Mouse (Mus musculus) fibroblast of lung, adult 2 months (primary cell): ENCODE data around the gene Tnfrsf13c.

Experiments used
- DNase-seq: peaks from one replicate; pipeline ENCODE4 v3.0.0-alpha.2; 2011; ENCODE audit warnings: low read depth

Tnfrsf13c gene

DNA sequence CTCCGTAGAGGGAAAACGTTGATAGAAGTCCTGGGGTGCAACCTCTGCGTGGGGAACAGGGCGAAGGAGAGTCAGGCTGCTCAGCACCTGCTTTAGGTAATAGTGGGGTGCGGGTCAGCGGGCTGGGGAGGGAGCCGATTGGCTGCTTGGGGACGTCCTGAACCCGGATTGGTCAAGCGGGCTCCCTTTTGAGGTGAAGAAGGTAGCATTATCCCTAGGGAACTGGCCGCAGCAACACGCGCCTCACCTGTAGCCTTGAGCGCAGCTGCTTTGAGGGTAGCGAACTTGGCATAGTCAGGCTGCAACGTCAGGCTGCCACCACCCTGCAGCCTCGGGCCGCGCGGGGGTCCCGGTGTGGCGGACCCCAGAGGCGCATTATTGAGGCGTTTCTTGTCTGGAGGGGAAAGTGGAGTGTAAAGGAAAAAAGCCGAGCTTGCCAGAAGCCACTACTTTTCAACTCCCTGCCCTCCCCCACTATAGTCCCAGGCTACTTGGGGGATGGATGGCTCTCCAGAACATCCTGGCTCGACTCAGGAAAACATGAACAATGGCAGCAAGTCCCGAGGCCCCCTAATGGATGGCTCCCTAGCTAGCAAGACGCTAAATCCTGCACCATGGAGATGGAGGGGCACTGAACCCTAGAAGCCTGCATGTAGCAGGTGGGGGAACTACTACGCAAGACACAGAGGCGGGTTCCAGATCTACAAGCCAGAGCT, 16.5 kb downstream of the Tnfrsf13c start:
- no peak for DNase-seq

DNA sequence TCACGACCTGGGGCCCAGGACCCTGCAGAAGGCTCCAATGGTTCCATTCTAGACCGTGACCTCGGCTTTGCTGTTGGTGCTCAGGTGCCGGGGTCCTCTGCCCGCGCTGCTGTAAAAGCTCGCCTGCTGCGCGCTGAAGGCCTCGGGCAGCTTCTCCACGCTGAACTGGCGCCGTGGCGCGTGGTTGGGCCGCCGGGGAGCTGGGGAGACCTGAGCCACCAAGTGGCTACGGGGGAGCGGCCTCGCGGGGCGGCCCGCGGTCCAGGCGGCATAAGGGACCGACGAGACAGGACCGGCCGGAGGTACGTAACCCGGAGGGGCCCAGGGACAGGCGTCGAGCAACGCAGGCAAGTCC, 17.1 kb downstream of the Tnfrsf13c start:
- DNase-seq = no peak

DNA sequence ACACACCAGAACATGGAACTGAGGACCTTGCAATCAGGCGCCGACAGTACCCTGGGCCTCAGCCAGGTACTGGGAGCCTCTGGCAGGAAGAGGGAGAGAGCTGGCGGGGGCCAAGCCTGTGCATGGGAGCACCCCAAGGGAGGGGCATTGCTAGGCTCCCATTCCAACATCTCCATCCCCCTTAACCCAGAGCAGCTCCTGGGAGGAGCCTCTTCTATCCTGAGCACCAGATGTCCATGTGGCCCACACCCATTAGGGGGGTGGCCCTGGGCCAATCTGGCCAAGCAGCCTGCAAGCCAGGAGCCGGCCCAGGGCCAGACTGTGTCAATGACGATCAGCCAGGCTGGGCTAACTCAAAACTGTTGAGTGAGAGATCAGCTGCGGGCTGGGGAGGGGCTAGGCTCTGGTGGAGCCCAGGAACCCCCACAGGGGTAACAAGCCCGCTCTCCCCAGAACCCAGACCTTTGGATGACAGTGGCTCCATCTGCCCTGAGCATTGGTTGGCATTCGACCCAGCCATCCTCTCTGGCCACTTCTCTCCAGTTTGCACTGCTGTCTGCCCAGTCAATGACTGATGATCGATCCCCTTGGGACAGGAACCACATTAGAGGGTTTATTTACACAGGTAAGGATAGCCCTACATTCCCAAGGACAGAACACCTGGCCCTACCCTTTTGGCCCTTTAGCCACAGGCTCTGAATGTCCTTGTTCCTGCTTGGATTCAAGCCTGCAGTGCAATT, 17.6 kb downstream of the Tnfrsf13c start:
- peak; percentile 59 for DNase-seq

DNA sequence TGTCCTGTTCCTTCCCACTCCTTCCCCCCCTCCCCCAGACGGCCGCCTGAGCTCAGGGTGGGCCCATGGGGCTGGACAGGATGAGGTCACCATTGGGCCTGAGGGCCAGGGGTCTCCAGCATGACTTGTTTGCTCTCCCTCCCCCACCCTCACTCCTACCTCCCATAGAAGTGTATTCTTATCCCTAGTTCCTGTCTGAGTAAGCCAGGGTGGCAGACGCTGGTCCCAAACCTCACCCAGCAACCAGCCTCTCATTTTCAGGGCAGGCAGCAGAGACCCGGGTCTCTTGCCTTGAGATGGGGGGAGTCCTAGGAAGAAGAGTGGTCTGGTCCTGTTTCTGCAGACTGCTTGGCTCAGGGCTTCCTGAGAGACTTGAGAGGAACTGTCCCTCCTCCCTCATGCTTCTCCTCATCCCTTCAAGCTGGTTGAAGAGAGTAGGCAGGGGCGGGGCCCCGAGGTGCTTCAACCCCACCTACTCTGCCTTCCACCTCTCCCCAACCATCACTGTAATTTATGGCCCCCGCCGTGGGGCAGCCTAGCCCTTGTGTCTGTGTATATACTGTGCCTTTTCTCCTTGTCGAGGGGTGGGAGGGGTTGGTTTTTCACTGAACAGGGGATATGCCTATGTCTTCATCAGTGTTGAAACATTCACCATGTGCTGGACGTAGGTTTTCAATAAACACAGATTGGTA, 19.3 kb downstream of the Tnfrsf13c start:
- DNase-seq = no peak

DNA sequence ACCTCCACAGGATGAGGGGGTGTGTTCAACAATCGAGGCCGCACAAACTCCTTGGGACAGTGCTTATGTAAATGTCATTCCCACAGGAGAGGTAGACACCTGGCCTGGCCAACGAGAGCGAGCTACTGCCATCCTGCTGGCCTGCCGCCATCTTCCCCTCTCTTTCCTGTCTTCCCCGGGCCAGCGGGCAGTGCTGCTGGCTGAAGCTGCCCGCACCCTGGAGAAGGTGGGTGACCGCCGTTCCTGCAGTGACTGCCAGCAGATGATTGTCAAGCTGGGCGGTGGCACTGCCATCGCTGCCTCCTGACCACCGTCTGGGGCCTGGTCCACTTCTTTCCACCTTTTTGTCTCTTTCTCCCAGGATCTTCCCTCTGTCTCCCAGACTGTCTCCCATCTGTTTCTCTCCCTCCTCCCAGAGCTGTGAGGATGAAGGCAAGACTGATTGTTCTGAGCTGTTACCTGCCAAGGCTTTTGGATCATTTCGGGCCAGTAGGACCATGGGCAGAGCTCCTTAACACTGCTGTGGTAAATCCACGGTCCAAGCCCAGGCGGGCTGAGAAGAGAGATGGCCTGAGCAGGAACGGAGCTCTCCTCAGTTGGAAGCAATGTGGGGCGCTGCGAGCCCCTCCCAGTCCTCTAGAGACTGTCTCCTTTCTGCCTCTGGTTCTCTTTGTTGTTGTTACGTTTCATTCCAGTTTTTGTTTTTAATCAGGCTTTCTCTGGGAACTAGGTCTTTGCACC, 20.4 kb downstream of the Tnfrsf13c start:
- no peak for DNase-seq

DNA sequence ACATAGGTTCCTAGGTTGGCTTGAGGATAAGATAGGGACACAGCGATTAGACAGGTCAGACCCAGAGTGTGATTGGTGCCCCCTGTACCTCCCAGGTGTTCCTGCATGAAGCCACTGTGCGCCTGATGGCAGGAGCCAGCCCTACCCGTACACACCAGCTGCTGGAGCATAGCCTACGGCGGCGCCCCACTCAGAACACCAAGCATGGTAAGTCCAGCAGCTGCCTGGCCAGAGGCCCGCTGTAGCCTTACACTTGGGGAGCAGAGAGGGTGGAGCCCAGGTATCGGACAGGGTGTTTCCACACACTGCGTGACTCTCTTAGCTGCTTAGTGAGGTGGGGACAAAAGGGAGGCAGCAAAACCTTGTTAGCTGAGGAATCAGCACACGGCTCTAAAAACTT, 21.1 kb downstream of the Tnfrsf13c start:
- DNase-seq = no peak

DNA sequence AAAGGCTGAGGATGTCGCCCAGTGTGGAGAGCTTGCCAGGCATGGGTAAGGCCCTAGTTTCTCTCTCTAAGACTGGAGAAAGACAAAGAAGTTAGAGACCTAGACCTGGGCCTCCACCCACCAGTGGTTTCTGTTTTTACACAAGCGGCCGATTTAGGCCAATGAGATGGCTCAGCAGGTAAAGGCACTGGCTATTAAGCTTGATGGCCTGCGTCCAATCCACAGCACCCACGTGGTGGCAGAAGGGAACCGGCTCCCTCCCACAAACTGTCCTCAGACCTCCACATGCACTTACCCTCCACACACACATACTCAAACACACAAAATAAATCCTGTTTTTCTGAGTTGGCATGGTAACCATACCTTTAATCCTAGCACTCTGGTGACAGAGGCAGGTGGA, 22.1 kb downstream of the Tnfrsf13c start:
- no peak for DNase-seq

DNA sequence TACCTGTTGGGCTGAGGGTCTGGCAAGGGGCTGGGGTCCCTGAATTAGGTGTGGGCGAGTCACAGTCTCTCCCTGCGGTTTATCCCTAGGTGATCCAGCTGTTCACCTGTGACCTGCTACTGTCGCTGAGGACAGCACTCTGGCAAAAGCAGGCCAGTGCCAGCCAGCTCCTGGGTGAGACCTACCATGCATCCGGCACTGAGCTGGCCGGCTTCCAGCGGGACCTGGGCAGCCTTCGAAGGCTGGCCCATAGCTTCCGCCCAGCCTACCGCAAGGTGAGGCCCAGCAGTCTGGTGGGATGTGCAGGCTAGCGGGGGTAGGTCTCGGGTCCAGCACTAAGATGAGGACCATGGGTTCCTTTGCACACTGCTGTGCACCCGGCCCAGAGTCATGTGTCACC, 24.6 kb downstream of the Tnfrsf13c start:
- DNase-seq = no peak

DNA sequence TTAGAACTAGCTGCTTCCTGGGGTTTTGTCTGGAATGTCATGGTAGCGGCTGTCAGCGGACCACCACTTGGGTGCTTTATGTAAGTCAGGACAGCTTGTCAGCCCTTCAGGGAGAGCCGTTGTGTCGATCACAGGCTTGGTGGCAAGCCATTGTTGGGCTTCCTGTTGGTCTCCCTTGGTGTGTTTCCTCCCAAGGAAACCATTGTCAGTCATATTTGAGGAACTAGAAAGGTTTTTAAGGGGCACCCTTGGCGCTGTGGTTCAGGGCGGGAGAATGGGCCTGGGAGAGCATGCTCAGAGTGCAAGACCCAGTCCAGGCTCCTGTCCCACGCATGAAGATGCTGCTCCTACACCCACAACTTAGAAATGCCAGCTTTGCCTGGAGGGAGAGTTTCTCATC, 25.8 kb downstream of the Tnfrsf13c start:
- DNase-seq = no peak

DNA sequence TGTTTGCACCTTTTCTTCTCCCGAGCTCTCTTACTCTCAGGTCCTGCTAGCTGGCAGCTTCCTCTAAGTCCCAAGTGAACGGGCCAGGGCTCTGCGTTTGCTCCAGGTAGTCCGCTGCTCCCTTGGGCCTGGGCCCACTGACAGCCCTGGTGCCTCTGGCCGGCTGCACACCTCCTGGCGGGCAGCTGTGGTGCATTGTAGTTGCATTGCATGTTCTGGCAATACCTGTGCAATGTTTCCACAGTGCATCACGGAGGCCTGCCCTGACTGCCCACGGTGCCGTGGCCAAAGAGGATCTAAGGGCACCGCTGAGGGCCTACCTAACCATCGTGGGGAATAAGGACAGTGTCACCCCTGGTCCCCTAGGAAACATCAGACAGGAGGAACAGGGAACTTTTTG, 26.2 kb downstream of the Tnfrsf13c start:
- DNase-seq = no peak

DNA sequence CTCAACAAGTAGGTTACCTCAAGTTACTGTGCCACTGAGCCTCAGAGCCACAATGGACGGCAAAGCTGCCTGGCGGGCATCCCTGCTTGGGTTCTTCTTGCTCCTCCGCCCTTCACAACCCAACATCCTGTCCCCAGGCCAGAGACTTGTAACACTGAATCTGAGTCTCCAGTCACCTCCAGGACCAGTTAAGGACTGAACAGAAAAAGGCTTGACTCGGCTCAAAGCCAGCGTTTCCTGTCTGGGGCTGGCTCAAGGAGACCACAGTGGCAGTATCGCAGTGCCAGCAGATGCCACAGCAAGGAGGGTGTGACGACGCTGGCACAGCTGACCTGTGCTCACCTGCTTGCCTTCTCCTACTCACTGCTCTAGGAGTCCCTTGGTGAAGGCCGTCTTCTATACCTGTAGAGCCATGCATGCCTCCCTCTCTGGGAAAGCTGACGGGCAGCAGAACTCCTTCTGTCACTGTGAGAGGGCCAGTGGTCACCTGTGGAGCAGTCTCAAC, 26.9 kb downstream of the Tnfrsf13c start:
- no peak for DNase-seq

DNA sequence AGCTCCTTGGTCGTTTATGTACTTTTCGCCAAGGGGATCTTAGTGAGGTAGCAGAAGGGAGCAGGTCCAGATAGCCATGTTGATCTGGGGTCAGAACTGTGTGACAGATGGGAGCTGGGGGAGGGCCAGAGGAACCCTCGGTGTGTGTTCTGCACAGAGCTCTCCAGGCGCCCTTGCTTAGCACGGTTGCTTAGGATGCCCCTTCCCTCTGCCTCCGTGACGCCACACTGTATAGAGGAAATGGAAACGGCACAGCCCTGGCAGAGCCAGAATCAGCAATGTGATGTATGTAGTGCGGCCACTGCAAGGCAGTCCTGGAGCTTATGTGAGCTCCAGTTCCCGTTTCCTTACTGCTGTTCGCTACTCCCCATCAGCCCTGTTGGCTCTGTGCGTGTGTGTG, 27.9 kb downstream of the Tnfrsf13c start:
- DNase-seq = no peak

DNA sequence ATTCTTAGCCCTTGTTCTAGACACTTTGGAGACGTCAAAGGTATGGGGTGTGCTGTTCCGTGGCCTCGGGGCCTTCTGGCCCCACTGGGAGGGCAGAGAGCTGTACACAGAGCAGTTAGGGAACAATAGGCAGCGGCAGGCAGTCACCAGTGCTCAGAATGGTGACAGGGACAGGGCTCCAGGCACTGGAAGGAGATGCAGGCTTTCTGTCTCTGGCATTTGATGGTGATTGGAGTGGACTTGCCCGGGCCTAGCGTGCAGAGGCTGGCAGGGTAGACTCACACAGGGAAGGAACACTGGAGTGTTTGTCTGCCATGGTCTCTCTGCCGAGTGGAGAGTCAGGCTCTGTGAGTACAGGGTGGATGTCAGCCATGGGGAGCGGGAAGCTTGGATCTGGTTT, 31.6 kb downstream of the Tnfrsf13c start:
- no peak for DNase-seq

DNA sequence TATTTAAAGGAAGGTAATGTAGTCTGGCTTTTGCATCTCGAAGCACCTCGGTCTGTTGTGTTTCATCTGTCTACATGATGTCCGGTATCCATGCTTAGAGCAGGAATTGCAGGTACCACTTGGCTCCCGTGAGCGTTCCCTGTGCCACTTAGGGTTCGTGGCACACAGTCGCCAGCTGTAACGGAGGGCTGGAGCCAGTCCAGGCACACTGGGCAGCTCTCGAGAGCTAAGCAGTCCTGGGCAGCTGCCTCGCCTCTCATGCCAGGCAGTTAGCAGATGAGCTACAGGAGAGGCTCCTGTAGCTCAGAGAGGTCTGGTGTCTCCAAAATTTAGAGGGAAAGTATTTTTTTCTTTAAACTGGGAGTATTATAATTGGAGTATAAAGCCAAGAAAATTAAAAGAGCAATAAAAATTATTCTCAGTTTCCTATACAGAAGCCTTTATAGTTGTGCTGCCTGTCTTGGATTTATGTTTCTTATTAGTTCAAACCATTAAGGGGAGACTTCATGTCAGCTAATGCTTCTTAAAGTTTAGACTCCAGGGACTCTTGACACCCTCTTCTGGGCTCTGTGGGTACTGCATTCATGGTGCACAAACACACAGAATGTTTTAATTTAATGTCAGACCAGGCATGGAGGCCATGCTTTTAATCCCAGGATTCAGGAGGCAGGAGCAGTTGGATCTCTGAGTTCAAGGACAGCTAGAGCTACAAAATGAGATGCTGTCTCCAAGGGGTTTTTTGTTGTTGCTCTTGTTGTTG, 35.5 kb downstream of the Tnfrsf13c start:
- peak; percentile 19 for DNase-seq

DNA sequence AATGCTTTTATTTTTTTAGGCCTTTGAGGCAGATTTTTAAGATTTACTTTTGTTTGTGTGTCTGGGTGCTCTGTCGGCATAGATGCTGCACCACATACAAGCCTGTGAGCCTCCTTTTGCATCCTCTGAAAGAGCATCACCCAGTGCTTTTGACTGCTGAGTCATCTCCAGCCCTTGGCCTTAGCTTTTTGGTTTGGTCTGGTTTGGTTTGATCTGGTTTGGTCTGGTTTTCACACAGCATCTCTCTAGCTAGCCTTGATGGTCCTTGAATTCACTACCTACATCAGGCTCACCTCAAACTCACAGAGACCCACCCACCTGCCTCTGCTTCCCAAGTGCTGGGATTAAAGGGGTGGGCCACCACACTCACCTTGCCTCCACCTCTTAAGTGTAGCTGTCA, 36.2 kb downstream of the Tnfrsf13c start:
- DNase-seq = no peak

DNA sequence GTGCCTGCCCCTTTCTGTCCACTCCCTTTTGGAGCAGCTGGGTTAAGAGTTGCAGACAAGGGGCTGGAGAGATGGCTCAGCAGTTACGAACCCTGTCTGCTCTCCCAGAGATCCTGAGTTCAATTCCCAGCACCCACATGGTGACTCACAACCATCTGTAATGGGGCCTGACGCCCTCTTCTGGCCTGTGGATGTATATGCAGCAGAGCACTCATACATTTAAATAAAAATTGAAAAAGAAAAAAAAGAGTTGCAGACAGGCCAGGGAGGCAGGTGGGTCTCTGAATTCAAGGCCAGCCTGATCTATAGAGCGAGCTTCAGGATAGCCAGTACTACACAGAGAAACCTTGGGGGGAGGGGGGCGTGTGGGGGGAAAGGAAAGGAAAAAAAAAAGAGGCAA, 36.8 kb downstream of the Tnfrsf13c start:
- no peak for DNase-seq

DNA sequence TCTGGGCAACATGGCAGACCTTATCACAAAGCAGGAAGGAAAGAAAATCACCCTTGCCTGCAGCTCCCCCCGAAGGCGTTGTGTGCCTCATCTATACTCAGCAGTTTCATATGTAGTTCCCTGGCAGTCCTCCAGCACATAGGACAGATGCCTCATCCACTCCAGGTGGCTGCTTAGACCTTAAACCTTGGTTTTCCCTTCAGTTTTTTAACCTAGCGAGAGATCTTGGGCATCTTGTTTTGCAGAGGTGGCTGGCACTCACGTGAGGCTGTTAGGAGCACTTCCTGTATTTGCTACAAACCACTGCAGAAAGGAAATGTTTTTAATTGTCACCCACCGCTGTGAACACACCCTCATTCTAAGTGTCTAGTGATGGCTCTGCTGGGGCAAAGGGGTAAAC, 37.2 kb downstream of the Tnfrsf13c start:
- DNase-seq = no peak

DNA sequence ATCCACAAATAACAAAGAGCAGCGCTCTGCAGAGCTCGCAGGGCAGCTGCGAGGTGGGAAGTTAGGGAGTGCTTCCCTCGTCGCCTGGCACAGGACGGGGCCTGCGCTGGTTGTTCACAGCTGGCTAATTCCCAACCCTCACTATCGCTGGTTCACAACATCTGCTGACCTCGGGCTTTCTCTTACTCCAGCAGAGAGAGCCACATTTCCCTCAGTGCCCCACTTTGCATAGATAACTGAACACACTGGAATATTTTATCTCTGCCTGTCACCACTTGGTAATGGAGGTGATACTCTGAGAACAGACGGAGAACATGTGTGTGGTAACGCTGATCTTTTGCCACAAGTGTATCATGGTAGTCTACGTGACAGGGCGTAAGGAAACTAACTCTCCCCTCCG, 38.0 kb downstream of the Tnfrsf13c start:
- DNase-seq = no peak

DNA sequence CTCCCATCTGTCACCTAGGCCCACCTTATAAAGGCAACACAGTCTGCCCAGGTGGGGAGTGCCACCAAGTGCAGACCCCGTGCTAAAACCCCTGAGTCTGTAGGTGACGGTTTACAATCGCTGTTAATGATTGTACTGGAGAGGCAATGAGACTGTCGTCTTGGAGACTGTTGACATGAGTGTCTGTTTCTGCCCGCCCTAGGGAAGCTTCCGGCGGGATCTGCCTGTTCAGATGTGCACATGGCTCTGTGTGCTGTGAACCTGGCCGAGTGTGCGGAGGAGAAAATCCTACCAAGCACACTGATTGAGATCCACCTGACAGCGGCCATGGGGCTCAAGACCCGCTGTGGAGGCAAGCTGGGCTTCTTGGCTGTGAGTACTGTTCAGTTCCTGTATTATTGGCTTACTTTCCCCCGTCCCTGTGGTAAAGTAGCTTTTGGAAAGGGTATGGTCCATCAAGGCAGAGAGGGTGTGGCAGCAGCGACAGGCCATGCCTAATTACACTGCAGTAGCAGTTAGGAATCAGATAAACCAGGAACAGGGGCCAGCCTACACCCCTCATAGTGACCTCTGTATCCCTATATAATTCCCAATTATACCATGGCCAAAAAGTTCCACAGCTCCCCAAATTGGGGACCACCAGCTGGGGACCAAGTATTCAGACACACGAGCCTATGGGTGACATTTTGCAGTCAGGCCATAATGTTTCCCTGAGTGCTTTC, 38.9 kb downstream of the Tnfrsf13c start:
- no peak for DNase-seq

DNA sequence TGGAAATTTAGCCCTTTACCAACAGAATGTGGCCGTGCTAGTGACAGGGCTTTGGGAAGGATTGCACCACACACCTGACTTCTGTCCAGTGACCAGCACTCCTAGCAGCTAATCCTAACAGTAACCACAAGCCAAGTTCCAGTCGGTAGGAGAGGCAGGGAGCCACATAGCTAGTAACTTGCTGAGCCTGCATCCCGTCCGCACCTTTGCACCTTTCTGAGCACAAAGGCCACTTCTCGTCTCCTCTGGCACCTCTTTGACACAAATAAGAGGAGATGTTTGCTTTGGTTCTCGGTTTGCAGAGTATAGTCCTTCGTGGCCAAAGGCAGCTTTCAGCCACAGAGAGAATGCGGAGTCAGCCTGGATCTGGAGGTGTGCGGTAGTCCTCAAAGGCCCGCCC, 39.5 kb downstream of the Tnfrsf13c start:
- DNase-seq = no peak

DNA sequence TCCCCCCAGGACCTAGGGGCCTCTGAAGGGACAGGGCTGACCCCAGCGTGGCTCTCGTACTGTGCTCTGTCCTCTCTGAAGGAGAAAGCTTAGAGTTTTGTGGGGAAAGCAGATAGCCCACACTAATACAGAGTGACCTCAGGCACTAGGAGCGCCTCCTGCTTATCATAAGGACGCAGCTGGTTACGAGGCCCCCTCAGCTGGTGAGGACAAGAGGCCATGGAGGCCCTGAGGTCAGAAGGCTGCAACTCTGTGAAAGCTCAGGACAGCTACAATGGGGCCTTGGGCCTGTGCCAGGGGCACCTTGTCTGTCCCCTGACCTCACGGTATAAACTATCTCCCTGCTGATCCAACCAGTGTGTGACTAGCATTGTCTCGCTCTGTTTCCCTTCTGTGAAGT, 40.0 kb downstream of the Tnfrsf13c start:
- no peak for DNase-seq
